Mouse (Mus musculus): ENCODE measurements around the gene Sag.
"Not testable (repeated sequence)": the region's sequence is repeated elsewhere in the genome, so short reads cannot be mapped to it uniquely, and the experiment has no call there.

Gene Sag

GRCm38 (mm10) chr1:87798306-87798705 lies 5.2 kb upstream of the Sag start:
- ChIA-PET POLR2A (interaction anchor here in 2 of 4 experiments (0.6 to 1.0 kb wide), 4 partner anchors 10 to 170 kb away, joined by 3 to 4 read pairs (median 3); no protein-coding TSS in a partner anchor), CTCF (interaction anchor here in 1 of 4 experiments (0.6 kb wide), 1 partner anchor 18 kb away, joined by 3 read pairs; no protein-coding TSS in a partner anchor)

DNA sequence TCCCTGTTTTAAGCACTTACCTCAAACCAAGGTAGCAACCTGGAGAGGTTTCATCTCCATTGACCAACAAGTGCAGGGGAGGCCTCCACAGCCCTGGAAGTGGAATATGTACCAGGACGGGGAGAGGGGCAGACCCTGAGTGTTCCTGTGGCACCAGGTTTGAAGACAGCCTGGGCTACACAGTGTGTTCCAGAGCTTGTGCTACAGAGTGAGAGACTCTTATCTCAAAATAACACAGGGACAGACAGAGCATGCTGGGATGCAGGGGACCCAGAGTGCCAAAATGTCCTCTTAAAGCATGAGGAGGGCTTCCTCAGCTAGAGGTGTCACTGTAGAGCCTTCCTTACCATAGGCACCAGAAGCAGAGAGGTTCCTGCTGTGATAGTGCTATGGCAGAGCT lies 4.3 kb downstream of the Sag start:
- POLR2A ChIA-PET: interaction anchor here in 1 of 4 experiments (0.6 to 1.2 kb wide), 2 partner anchors 12 to 388 kb away, joined by 3 read pairs; no protein-coding TSS in a partner anchor
- CTCF ChIA-PET: no interaction called here

- ChIA-PET POLR2A (interaction anchor here in 1 of 4 experiments (1.2 kb wide), 1 partner anchor 20 kb away, joined by 3 read pairs; no protein-coding TSS in a partner anchor), CTCF (interaction anchor here in 3 of 4 experiments (0.6 to 0.7 kb wide), 3 partner anchors 14 to 1018 kb away, joined by 3 to 4 read pairs (median 3); no protein-coding TSS in a partner anchor)
Observed at GRCm38 (mm10) chr1:87811391-87811790, 7.9 kb downstream of the Sag start.

DNA sequence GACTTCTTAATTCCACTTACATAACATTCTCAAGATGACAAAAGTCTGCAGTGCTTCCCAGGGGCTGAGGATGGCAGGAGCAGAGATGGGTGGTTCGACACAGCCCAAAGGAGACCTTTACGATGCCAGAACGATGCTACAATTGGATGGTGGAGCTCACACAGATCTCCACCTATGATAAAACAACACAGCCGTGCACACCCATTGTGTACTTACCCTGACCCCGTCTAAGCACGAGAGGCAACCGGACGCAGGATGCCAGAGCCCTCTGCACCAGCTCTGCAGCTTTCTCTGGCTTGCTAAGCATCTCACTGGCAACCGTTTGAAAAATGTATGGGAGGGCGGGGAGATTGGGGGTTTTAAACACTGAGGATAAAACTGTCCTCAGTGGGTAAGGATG lies 8.6 kb downstream of the Sag start:
- POLR2A ChIA-PET: interaction anchor here in 1 of 4 experiments (0.9 to 1.2 kb wide), 2 partner anchors 17 to 19 kb away, joined by 3 read pairs; no protein-coding TSS in a partner anchor
- CTCF ChIA-PET: interaction anchor here in 2 of 4 experiments (0.7 to 1.0 kb wide), 2 partner anchors 13 to 53 kb away, joined by 3 to 4 read pairs; no protein-coding TSS in a partner anchor

DNA sequence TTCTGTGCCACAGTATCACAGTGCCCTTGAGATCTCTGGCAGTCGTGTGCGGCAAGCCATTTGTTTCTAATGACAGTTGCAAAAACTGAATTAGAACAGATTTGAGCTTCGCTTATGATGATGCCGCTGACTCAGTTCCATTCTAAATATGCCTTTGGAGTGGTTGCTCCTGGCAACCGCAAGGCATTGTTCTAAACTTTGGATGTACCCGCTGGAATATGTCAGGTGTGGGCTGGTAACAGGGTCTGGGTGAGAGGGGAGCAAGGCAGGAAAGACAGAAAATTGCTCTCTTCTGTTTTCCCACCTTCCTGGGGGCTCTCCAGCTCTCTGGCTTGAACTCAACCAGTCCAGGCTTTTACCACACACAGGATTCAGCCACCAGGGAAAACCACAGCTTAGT lies 9.7 kb downstream of the Sag start:
- POLR2A ChIA-PET: interaction anchor here in 1 of 4 experiments (0.9 to 1.2 kb wide), 3 partner anchors 18 to 293 kb away, joined by 3 read pairs; no protein-coding TSS in a partner anchor

DNA sequence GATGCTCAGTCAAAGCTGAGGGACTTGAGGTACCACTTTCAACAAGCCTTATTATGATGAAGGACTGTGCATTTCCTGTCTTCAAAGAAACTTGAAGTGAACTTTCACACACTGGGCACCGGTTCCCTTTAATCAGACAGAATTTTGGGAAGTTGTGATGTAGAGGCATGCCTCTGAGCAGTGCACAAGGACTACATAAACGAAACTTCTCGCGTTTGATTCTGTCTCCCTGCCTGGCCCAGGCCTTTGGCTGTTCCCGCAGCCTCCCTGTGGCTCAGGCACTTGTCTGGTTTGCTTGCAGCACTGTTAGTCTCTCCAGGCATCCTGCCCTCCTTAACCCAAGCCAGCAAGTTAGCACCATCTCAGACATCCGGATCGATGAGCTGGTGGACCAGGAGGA lies 10.2 kb downstream of the Sag start:
- CTCF ChIA-PET: no interaction called here
- POLR2A ChIA-PET: interaction anchor here in 1 of 4 experiments (1.0 kb wide), 1 partner anchor 294 kb away, joined by 3 read pairs; no protein-coding TSS in a partner anchor

More for the DNA sequence above, 9.7 kb downstream of the Sag start:
- CTCF ChIA-PET: interaction anchor here in 1 of 4 experiments (1.0 kb wide), 1 partner anchor 52 kb away, joined by 4 read pairs; no protein-coding TSS in a partner anchor

DNA sequence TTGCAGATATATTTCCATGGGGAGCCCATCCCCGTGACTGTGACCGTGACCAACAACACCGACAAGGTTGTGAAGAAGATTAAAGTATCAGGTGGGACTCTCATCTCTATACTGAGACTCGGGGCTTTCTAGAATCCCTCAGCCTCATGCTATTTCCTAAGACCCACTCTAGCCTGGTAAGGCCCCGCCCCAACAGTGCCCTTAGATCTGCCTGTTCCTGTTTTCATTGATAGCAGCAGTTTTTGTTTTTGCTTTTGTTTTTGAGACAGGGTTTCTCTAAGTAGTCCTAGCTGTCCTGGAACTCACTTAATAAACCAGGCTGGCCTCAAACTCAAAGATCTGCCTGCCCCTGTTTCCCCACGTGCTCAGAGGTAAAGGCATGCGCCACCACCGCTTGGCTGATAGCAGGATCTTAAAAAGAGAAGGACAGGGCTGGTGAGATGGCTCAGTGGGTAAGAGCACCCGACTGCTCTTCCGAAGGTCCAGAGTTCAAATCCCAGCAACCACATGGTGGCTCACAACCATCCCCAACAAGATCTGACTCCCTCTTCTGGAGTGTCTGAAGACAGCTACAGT lies 21.0 kb downstream of the Sag start:
- ChIA-PET CTCF (interaction anchor here in 1 of 4 experiments (1.5 kb wide), 1 partner anchor 463 kb away, joined by 3 read pairs; no protein-coding TSS in a partner anchor), POLR2A (no interaction called here)

- ChIA-PET CTCF (interaction anchor here in 2 of 4 experiments (0.7 to 0.9 kb wide), 5 partner anchors 13 to 572 kb away, joined by 3 to 4 read pairs (median 3); no protein-coding TSS in a partner anchor), POLR2A (interaction anchor here in 2 of 4 experiments (0.6 to 2.6 kb wide), 2 partner anchors 8 to 112 kb away, joined by 3 to 9 read pairs; no protein-coding TSS in a partner anchor)
Observed at GRCm38 (mm10) chr1:87825281-87825680, 21.8 kb downstream of the Sag start.

DNA sequence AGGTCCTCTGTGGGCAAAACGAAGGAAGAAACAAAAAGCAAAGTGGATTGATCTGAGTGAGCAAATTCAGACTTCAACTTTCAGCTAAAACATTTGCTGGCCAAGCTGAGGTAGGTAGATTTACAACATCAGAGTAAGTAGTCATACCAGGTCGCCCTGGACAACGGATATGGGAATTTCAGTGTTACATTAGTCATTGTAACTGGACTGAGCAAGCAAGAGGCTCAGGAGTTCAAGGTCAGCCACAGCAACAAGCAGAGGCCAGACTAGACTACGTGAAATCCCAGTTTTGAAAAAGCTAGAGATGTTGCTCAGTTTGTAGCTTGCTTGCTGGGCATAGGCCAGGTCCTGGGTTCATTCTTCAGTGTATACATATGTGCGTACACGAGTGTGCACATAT lies 22.5 kb downstream of the Sag start:
- POLR2A ChIA-PET: interaction anchor here in 2 of 4 experiments (0.6 to 2.6 kb wide), 2 partner anchors 9 to 111 kb away, joined by 3 to 9 read pairs; no protein-coding TSS in a partner anchor
- CTCF ChIA-PET: interaction anchor here in 3 of 4 experiments (0.5 to 0.9 kb wide), 5 partner anchors 14 to 1395 kb away, joined by 3 to 5 read pairs (median 3); partner anchors contain the start of gene Usp40 (in 1 of the 3)

DNA sequence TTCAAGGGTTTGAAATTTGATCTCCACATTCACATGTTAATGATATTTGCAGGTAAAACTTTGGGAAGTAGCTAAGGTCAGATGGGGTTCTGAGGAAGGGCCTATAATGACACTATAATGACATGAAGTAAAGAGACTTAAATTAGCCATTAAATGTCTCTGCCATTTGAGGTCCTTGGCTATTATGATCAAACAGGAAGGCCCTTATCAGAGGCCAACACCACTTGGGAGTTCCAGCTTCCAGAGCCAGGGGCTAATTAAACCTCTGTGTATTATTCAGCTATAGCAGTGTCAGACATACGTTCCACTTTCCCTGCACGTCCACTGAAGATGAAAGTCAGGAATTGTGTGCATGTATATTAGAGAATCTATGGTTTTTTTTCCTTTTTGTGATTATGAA lies 23.0 kb downstream of the Sag start:
- POLR2A ChIA-PET: interaction anchor here in 1 of 4 experiments (2.6 kb wide), 1 partner anchor 10 kb away, joined by 9 read pairs; no protein-coding TSS in a partner anchor
- CTCF ChIA-PET: interaction anchor here in 2 of 4 experiments (0.5 to 0.7 kb wide), 2 partner anchors 182 to 1395 kb away, joined by 3 to 5 read pairs; partner anchors contain the start of gene Usp40 (in 1 of the 2)

DNA sequence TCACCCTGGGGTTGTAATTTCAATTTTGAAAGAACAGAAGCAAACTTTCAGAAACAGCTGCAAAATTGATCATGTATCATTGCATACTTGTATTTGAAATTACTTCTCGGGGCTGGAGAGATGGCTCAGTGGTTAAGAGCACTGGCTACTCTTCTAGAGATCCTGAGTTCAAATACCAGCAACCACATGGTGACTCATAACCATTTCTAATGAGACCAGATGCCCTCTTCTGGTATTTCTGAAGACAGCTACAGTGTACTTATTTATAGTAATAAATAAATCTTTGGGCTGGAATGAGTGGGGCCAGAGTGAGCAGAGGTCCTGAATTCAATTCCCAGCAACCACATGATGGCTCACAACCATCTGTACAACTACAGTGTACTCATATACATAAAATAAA lies 24.0 kb downstream of the Sag start:
- POLR2A ChIA-PET: interaction anchor here in 1 of 4 experiments (1.5 to 2.6 kb wide), 2 partner anchors 11 to 319 kb away, joined by 3 to 9 read pairs; no protein-coding TSS in a partner anchor

DNA sequence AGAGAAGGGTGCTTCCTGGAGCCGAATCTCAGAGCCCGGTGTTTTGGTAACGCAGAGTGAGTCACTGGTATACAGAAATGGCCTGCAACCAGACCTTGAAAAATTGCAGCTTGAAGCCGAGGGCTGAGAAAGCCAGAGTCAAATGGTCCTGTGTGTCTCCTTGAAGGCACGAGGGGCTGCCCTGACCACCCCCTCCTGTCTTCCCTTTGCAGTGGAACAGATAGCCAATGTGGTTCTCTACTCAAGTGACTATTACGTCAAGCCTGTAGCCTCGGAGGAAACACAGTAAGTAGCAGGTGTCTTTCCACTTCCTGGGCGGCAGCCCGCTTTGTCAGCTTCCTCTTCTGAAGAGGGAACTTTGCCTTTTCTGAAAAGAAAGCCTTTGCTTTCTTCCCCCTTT lies 24.7 kb downstream of the Sag start:
- CTCF ChIA-PET: no interaction called here

More for the DNA sequence above, 24.0 kb downstream of the Sag start:
- CTCF ChIA-PET: not testable (repeated sequence)

DNA sequence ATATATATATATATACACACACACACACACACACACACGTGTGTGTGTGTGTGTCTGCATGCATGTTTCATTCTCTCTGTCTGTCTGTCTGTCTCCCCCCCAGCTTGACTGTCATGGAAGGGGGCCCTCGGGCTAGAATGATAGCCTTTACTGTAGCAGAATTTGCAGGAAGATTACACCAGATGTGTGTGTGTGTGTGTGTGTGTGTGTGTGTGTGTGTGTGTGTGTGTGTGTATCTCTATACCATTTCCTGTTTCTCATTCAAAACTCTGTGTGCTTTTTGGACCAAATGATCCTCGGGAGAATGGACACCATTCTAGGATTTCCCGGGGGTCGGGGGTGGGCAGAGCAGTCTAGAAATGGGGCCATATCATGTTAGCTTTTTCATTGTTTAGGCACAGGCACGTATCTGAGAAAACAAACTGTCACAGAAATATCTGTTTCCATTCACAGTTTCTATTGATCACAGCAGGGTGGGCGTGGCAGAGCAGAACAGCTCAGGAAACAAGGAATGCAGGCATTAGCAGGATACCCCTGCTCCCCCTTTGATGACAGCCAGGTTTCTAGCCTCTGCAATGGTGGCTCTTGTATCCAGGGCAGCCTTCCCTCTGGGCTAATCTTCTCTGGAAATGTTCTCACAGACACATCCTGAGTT lies 25.6 kb downstream of the Sag start:
- ChIA-PET CTCF (interaction anchor here in 1 of 4 experiments (0.7 kb wide), 1 partner anchor 25 kb away, joined by 4 read pairs; no protein-coding TSS in a partner anchor), POLR2A (no interaction called here)

More for the DNA sequence above, 24.7 kb downstream of the Sag start:
- POLR2A ChIA-PET: interaction anchor here in 1 of 4 experiments (1.5 kb wide), 1 partner anchor 320 kb away, joined by 3 read pairs; no protein-coding TSS in a partner anchor

GRCm38 (mm10) chr1:87829621-87830211 lies 26.2 kb downstream of the Sag start:
- ChIA-PET POLR2A (interaction anchor here in 1 of 4 experiments (0.7 kb wide), 1 partner anchor 308 kb away, joined by 3 read pairs; no protein-coding TSS in a partner anchor), CTCF (interaction anchor here in 2 of 4 experiments (0.6 to 0.7 kb wide), 4 partner anchors 26 to 204 kb away, joined by 3 to 5 read pairs (median 4); no protein-coding TSS in a partner anchor)

DNA sequence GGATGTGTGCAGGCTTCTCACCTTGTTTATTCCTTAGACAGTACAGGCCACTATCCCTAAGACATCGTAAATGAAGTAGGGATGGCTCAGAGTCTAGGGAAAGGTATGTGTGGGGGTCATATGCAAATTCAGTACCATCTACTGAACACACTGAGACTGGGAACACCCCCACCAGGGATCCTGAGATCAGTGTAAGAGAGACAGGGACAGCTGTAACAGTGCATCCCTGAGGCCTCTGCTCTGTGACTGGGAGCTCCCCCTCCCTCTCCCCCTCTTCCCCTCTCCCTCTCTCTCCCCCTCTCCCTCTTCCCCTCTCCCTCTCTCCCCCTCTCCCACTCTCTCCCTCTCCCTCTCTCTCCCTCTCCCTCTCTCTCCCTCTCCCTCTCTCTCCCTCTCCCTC lies 33.0 kb downstream of the Sag start:
- CTCF ChIA-PET: no interaction called here
- POLR2A ChIA-PET: no interaction called here

- ChIA-PET CTCF (no interaction called here), POLR2A (no interaction called here)
Observed at GRCm38 (mm10) chr1:87837018-87837417, 33.5 kb downstream of the Sag start.

DNA sequence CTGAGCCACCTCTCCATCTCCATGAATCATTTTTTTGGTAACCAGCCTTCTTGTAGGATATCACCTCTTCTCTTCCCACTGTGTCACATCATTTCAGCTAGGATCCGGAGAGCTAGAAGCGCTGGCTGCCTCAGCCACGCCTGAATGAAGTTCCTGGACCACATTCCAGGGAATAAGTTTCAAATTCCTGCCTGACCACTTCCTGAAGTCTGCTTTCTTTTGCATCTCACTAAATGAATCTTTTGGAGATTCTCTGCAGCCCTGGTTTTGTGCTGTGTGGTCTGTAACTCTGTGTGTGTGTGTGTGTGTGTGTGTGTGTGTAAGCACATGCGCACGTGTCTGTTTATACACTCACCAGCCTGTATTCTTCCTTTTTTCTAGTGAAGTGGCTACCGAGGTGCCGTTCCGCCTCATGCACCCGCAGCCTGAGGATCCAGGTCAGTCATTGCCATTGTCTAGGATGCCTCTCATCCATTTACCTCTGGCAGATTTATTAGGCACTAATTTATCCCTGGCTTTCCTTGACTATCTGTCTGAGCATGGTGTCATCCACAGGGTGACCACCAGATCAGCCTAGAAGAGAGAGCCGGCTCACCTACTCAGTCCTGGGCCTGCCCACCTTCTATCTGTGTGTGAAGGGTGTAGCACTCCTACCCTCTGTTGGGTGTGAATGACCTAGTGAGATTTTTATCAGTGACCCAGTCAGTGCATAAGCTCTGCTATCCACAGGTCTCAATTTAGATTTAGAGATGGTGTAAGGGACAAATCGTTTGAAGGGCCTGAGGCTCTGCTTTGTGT lies 37.1 kb downstream of the Sag start:
- POLR2A ChIA-PET: interaction anchor here in 2 of 4 experiments (0.6 to 0.7 kb wide), 2 partner anchors 124 to 235 kb away, joined by 3 to 4 read pairs; no protein-coding TSS in a partner anchor

More for the DNA sequence above, 37.1 kb downstream of the Sag start:
- CTCF ChIA-PET: no interaction called here
